Mouse (Mus musculus): ENCODE data around the gene Pxn.
A peak's percentile ranks its signal among the peaks of the same experiment; 100 is the strongest.

DNA sequence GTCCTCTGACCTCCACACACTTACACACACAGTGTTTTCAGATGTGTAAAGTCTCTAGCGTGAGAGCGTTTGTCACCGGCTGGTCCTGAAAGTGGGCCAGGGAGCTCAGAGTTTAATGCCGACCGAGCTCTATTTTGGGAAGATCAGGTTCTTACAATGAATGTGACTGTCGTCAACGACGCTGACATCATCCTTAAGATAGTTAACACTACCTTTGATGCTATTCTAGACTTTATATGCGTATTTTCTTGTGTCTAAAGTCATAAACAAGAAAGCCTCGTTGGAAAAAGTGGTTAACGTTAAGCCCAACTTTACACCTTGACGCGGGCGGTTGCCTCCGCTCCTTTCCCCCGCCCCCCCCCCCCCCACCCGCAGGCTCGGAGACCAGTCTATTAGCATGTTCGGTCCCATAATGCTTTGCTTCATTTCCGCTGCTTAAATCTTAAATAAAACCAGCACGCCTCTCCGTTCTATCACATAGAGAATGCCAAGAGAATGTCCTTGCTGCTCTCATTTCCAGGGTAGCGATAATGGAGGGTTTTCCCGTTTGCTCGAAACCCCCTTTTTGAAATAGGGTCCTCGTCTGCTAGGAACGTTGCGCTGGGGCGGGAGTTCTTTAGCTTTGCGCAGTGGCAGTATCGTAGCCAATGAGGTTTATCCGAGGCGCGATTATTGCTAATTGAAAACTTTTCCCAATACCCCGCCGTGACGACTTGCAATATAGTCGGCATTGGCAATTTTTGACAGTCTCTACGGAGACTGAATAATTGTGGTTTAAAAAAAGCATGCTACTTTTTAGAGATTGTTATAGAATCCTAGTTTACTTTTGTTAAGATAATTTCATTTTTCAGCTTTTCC is 17.4 kb upstream of the Pxn start:
- TF ChIP-seq CTCF (IDR thresholded peaks at IDR 0.05; ENCODE audit: low read depth, low read length): no peak
- peak; percentile 96 for TF ChIP-seq POLR2A (IDR thresholded peaks at IDR 0.05; ENCODE audit: extremely low read depth, insufficient read depth, low read length)

All from liver, adult 2 months (tissue).